ENCODE assay signal across 27 mouse cellular contexts in genomic region chr6:71719302-71719701, GRCm38 (mm10). TPM values are rescaled to one million over a fixed set of nuclear protein-coding genes. Genes with fewer than 3 reads are reported as not detected.
"Had no signal": no experiment of that assay in that cellular context is flagged by ENCODE, and none has a peak within 500 bp of the region (broad histone marks: within the 10 kb centered on the region; RNA-seq: fewer than 3 reads in every experiment).

No protein-coding gene starts in this region.

- H3K27ac ChIP-seq: heart, embryonic 13.5 days; heart, embryonic 15.5 days; hindbrain, embryonic 13.5 days; hindbrain, embryonic 15.5 days; hindbrain, postnatal 0 days; kidney, embryonic 15.5 days; kidney, postnatal 0 days; limb, embryonic 13.5 days; limb, embryonic 15.5 days; liver, embryonic 15.5 days had no signal

- ATAC-seq: hindbrain, postnatal 0 days; intestine, embryonic 16.5 days had no signal

- DNase-seq: gastrocnemius, postnatal 14 days; gastrocnemius, postnatal 36 days; heart, adult 18-20 months; heart, postnatal 14 days; heart, postnatal 36 days; kidney, adult 11 months; kidney, adult 2 months; kidney, adult 9 months; kidney, postnatal 14 days; kidney, postnatal 36 days; layer of hippocampus, adult 9-11 months; layer of hippocampus, postnatal 36 days; left cerebral cortex, postnatal 4 days had no signal

- H3K36me3 ChIP-seq: heart, embryonic 13.5 days; heart, embryonic 15.5 days; hindbrain, embryonic 13.5 days; hindbrain, embryonic 15.5 days; kidney, embryonic 15.5 days; limb, embryonic 13.5 days; limb, embryonic 15.5 days; liver, embryonic 15.5 days had no signal

- H3K9me3 ChIP-seq: heart, embryonic 13.5 days; heart, embryonic 15.5 days; hindbrain, embryonic 13.5 days; hindbrain, embryonic 15.5 days; kidney, embryonic 15.5 days; limb, embryonic 13.5 days; limb, embryonic 15.5 days; liver, embryonic 15.5 days had no signal

- H3K27me3 ChIP-seq: heart, embryonic 13.5 days; heart, embryonic 15.5 days; hindbrain, embryonic 13.5 days; hindbrain, embryonic 15.5 days; kidney, embryonic 15.5 days; limb, embryonic 13.5 days; limb, embryonic 15.5 days; liver, embryonic 15.5 days had no signal

- H3K4me1 ChIP-seq: kidney, embryonic 15.5 days had no signal

- H3K4me2 ChIP-seq: heart, embryonic 11.5 days; heart, embryonic 13.5 days; heart, embryonic 15.5 days; hindbrain, embryonic 13.5 days; hindbrain, embryonic 15.5 days; kidney, embryonic 15.5 days; limb, embryonic 13.5 days; limb, embryonic 15.5 days; liver, embryonic 11.5 days; liver, embryonic 15.5 days had no signal

- H3K9ac ChIP-seq: heart, embryonic 13.5 days; heart, embryonic 15.5 days; hindbrain, embryonic 13.5 days; hindbrain, embryonic 15.5 days; kidney, embryonic 15.5 days; limb, embryonic 13.5 days; limb, embryonic 15.5 days; liver, embryonic 15.5 days had no signal

- H3K4me3 ChIP-seq: heart, embryonic 13.5 days; heart, embryonic 15.5 days; hindbrain, embryonic 13.5 days; hindbrain, embryonic 15.5 days; kidney, embryonic 15.5 days; limb, embryonic 13.5 days; limb, embryonic 15.5 days; liver, embryonic 15.5 days had no signal

RNA-seq across cellular contexts. Expression of gene Reep1, which starts 11.9 kb away (rescaled TPM):
- total RNA-seq: hematopoietic stem cell, adult 5-6 weeks had no signal
